Mouse (Mus musculus) heart, postnatal 0 days (tissue): ENCODE results near the gene Abcf1. TPM values are rescaled to one million over a fixed set of nuclear protein-coding genes. Genes with fewer than 3 reads are reported as not detected.
"Not testable (repeated sequence)": the region's sequence is repeated elsewhere in the genome, so short reads cannot be mapped to it uniquely, and the experiment has no call there.

Source experiments
- ATAC-seq: fragments of 200-750 bp; cut with Nextera tagmentation; 2 replicates; pipeline ENCODE4 v1.8.0; 2017; ENCODE audit warnings: low read depth, moderate number of reproducible peaks, moderate library complexity; ENCODE audit not compliant: insufficient read depth
- DNase-seq: peaks from one replicate; pipeline ENCODE4 v3.0.0-alpha.2; 2016; ENCODE audit warnings: low spot score
- H3K27ac ChIP-seq: fragments of 300-500 bp; sonication (generic); 2 replicates; pipeline ENCODE4 v1.5.1; 2014; ENCODE audit warnings: low read depth, mild to moderate bottlenecking
- H3K27me3 ChIP-seq: fragments of 300-500 bp; sonication (generic); 2 replicates; pipeline ENCODE4 v1.6.1; 2014; ENCODE audit warnings: low read length, mixed read lengths; ENCODE audit not compliant: control insufficient read depth, insufficient read depth
- H3K36me3 ChIP-seq: fragments of 300-500 bp; sonication (generic); replicated peaks from 2 replicates; pipeline ENCODE4 v1.6.1; 2014; ENCODE audit warnings: low read length, mixed read lengths; ENCODE audit not compliant: control insufficient read depth, insufficient read depth
- H3K4me1 ChIP-seq: fragments of 300-500 bp; sonication (generic); 2 replicates; pipeline ENCODE4 v1.6.1; 2014; ENCODE audit warnings: antibody characterized with exemption; ENCODE audit not compliant: control insufficient read depth, insufficient read depth
- H3K4me2 ChIP-seq: fragments of 300-500 bp; sonication (generic); 2 replicates; pipeline ENCODE4 v1.6.1; 2014; ENCODE audit warnings: low read depth, mild to moderate bottlenecking, low read length, moderate library complexity
- H3K4me3 ChIP-seq: fragments of 300-500 bp; sonication (generic); 2 replicates; pipeline ENCODE4 v1.5.1; 2014; ENCODE audit warnings: low read depth, low read length
- H3K9ac ChIP-seq: fragments of 300-500 bp; sonication (generic); replicated peaks from 2 replicates; pipeline ENCODE4 v1.6.1; 2014; ENCODE audit warnings: low read depth, low read length, mixed read lengths
- H3K9me3 ChIP-seq: fragments of 300-500 bp; sonication (generic); replicated peaks from 2 replicates; pipeline ENCODE4 v1.6.1; 2016; ENCODE audit warnings: low read length; ENCODE audit not compliant: control insufficient read depth
- CTCF ChIP-seq: IDR thresholded peaks from 2 replicates; pipeline ENCODE4 v1.5.1; 2016; ENCODE audit warnings: antibody characterized with exemption, control low read depth, low read depth
- EP300 ChIP-seq: IDR thresholded peaks from 2 replicates; pipeline ENCODE4 v1.6.1; 2016; ENCODE audit warnings: antibody characterized with exemption, low read depth
- WGBS: fragments of 180-500 bp; shearing (Covaris S2); extraction: QIAGEN DNeasy Blood & Tissue Kit; methylation state at CpG from one replicate; pipeline ENCODE4 v1.1.7; 2014; 5-methylcytosine and 5-hydroxymethylcytosine counted together
- polyA plus RNA-seq: library from polyadenylated mRNA; unstranded; fragments of >200 nt; fragmentation: Nextera tagmentation; extraction: Ambion mirVana; gene quantifications from 2 replicates; pipeline ENCODE4 v1.2.1, GENCODE M21; 2015
- total RNA-seq: library from RNA; depleted of rRNA; stranded (reverse); fragments of >200 nt; gene quantifications from 2 replicates; pipeline ENCODE4 v1.2.3, GENCODE M21; 2014; ENCODE audit warnings: low replicate concordance

Abcf1 gene
- total and polyA plus RNA-seq, 2 experiments from 2014 or later, result 47.0 to 74.5 TPM

GRCm38 (mm10) chr17:35939941-35940340, 29.6 kb downstream of the Abcf1 start:
- Histone ChIP-seq H3K27me3 (no peaks in the 10 kb centered on the region), H3K9me3 (no peaks in the 10 kb centered on the region), H3K27ac (no peak overlapping the region), H3K36me3 (no peaks in the 10 kb centered on the region), H3K4me3 (no peak overlapping the region), H3K4me2 (no peak overlapping the region), H3K4me1 (no peaks in the 10 kb centered on the region), H3K9ac (no peak overlapping the region)
- DNase-seq, result no peak
- no peak for ATAC-seq
- TF ChIP-seq CTCF (no peak), EP300 (no peak)
- 66% methylated on average over 1 of the region's 1 CpGs for WGBS

DNA sequence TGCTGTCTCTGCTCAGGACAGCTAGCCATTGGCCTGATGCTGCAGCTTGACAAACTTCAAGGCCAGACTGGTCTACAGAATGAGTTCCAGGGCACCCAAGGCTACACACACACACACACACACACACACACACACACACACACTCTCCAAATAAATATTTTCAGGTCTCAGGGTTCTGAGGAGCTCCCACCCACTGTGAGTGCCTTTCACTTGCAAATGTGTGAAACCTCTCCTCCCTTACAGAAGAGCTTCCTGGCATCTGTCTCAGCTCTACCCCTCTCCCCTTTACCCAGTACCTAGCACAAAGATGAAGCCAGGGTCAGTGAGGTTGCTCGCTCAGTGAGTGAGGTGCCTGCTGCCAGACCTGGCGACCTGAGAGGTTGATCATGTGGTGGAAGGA, 30.5 kb downstream of the Abcf1 start:
- DNase-seq, result no peak
- Histone ChIP-seq H3K27ac (no peak overlapping the region), H3K36me3 (no peaks in the 10 kb centered on the region), H3K4me1 (no peaks in the 10 kb centered on the region), H3K9ac (no peak overlapping the region), H3K9me3 (no peaks in the 10 kb centered on the region), H3K4me2 (no peak overlapping the region), H3K4me3 (no peak overlapping the region), H3K27me3 (no peaks in the 10 kb centered on the region)
- ATAC-seq, result no peak
- WGBS, result 57% methylated on average over 2 of the region's 2 CpGs
- TF ChIP-seq EP300, result no peak
- no peak for TF ChIP-seq CTCF

- Histone ChIP-seq H3K4me3 (no peak overlapping the region), H3K36me3 (no peaks in the 10 kb centered on the region), H3K9ac (no peak overlapping the region), H3K4me1 (no peaks in the 10 kb centered on the region), H3K9me3 (no peaks in the 10 kb centered on the region), H3K27ac (no peak overlapping the region), H3K27me3 (no peaks in the 10 kb centered on the region), H3K4me2 (no peak overlapping the region)
- DNase-seq, result peak; percentile 68
- peak; percentile 55; the same call in 1 of the 2 replicates for ATAC-seq
- WGBS, result 27% methylated on average over 2 of the region's 2 CpGs
- no peak for TF ChIP-seq EP300
- peak; percentile 77 for TF ChIP-seq CTCF
Measured at GRCm38 (mm10) chr17:35937700-35938348, 31.7 kb downstream of the Abcf1 start.

GRCm38 (mm10) chr17:35935763-35936162, 33.8 kb downstream of the Abcf1 start:
- ATAC-seq, H3K4me2 ChIP-seq, DNase-seq, H3K36me3 ChIP-seq, H3K9ac ChIP-seq, H3K4me1 ChIP-seq, H3K9me3 ChIP-seq, H3K27me3 ChIP-seq, H3K27ac ChIP-seq, H3K4me3 ChIP-seq: not testable (repeated sequence)
- WGBS, result 87% methylated on average over 14 of the region's 14 CpGs

- H3K9me3 ChIP-seq, result no peaks in the 10 kb centered on the region
- no peak overlapping the region for H3K27ac ChIP-seq
- no peak for TF ChIP-seq EP300
- no peak for TF ChIP-seq CTCF
- 93% methylated on average over 4 of the region's 4 CpGs for WGBS
- ATAC-seq (no peak), DNase-seq (no peak)
- no peak overlapping the region for H3K9ac ChIP-seq
- no peak overlapping the region for H3K4me3 ChIP-seq
- H3K36me3 ChIP-seq, result peaks cover 35% of the 10 kb centered on the region
- H3K27me3 ChIP-seq, result no peaks in the 10 kb centered on the region
- H3K4me2 ChIP-seq, result no peak overlapping the region
- H3K4me1 ChIP-seq, result no peaks in the 10 kb centered on the region
Measured at GRCm38 (mm10) chr17:35932608-35933007, 37.0 kb downstream of the Abcf1 start.

GRCm38 (mm10) chr17:35930627-35931026, 38.9 kb downstream of the Abcf1 start:
- no peak for DNase-seq
- Histone ChIP-seq H3K27ac (no peak overlapping the region), H3K4me2 (no peak overlapping the region), H3K4me1 (no peaks in the 10 kb centered on the region), H3K4me3 (no peak overlapping the region), H3K36me3 (peaks cover 52% of the 10 kb centered on the region), H3K9me3 (no peaks in the 10 kb centered on the region), H3K27me3 (no peaks in the 10 kb centered on the region), H3K9ac (no peak overlapping the region)
- WGBS, result 93% methylated on average over 12 of the region's 12 CpGs
- TF ChIP-seq CTCF (no peak), EP300 (no peak)
- ATAC-seq, result no peak
